Mouse (Mus musculus) myocyte (in vitro differentiated cells): ENCODE data around the gene Slc7a4.

Source experiments
- E2F4 ChIP-seq: IDR thresholded peaks from one replicate; pipeline ENCODE4 v1.6.1; 2011; ENCODE audit warnings: mild to moderate bottlenecking, control low read depth, moderate library complexity; ENCODE audit not compliant: insufficient read depth
- MAX ChIP-seq: IDR thresholded peaks from one replicate; pipeline ENCODE4 v1.6.1; 2011; ENCODE audit warnings: low read depth, mild to moderate bottlenecking, control low read depth
- MYOG ChIP-seq, 3 experiments: IDR thresholded peaks; one replicate each; pipeline ENCODE4 v1.6.1; 2011; ENCODE audit warnings: control low read depth in 2 of 3, low read depth in 2 of 3, mild to moderate bottlenecking in 2 of 3; ENCODE audit not compliant: insufficient read length in 2 of 3, control insufficient read depth in 1 of 3, insufficient read depth in 1 of 3
- POLR2A ChIP-seq: IDR thresholded peaks from one replicate; pipeline ENCODE4 v1.6.1; 2011; ENCODE audit warnings: low read depth, mild to moderate bottlenecking, control low read depth, moderate library complexity; ENCODE audit not compliant: insufficient read length
- REST ChIP-seq: IDR thresholded peaks from one replicate; pipeline ENCODE4 v1.6.1; 2011; ENCODE audit warnings: mild to moderate bottlenecking, control low read depth, moderate library complexity; ENCODE audit not compliant: insufficient read depth, insufficient read length
- USF1 ChIP-seq: IDR thresholded peaks from one replicate; pipeline ENCODE4 v1.6.1; 2011; ENCODE audit warnings: low read depth, mild to moderate bottlenecking, control low read depth, moderate library complexity

GRCm38 (mm10) chr16:17604941-17605340 is 21.9 kb upstream of the Slc7a4 start:
- no peak for TF ChIP-seq POLR2A
- no peak for TF ChIP-seq MYOG (IDR thresholded peaks at IDR 0.05; ENCODE audit: control insufficient read depth in 1 of 3, insufficient read depth in 1 of 3, insufficient read length in 2 of 3, low read depth in 2 of 3)
- TF ChIP-seq E2F4 = no peak
- TF ChIP-seq MAX = no peak
- TF ChIP-seq USF1 = no peak
- no peak for TF ChIP-seq REST
